Mouse (Mus musculus) liver, postnatal 0 days (tissue): Measurements from ENCODE around the gene Txnl4b.

ENCODE experiments used
- CTCF ChIP-seq: sonication (generic); IDR thresholded peaks from 2 replicates; pipeline ENCODE4 v1.5.1; 2016; ENCODE audit warnings: antibody characterized with exemption, low read depth
- EP300 ChIP-seq: IDR thresholded peaks from 2 replicates; pipeline ENCODE4 v1.6.1; 2016; ENCODE audit warnings: antibody characterized with exemption, low read depth, mild to moderate bottlenecking

DNA sequence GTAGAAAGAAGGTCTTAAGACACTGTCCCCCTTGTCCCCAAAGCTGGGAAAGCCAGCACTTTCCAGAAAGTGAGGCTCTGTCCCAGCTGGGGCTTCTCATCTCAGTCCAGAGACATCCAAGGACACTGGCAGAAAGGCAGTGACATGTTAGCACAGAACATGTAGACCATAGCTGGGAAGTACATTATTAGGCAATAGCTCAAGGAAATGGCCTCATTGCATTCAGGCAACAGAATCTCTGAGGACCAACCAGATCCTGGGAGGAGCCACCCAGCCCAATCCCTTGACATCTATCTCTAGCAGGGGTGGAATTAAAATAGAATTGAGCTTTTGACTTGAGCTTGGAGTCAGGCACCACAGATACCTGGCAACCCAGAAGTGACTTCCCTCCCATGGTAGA lies 20.0 kb downstream of the Txnl4b start:
- no peak for TF ChIP-seq CTCF
- peak; percentile 62 for TF ChIP-seq EP300
